Mouse (Mus musculus) frontal cortex, adult (tissue): ENCODE results near the gene Kcnmb2.
A peak's percentile ranks its signal among the peaks of the same experiment; 100 is the strongest.

Source experiments
- ATAC-seq: cut with Nextera tagmentation; 2 replicates; pipeline ENCODE4 v1.9.2; 2017; ENCODE audit warnings: mild to moderate bottlenecking, moderate library complexity, mixed read lengths; ENCODE audit not compliant: low TSS enrichment

The Kcnmb2 gene

GRCm38 (mm10) chr3:32012205-32012931 is 110.1 kb downstream of the Kcnmb2 start:
- ATAC-seq, result 0 out of 2 replicates have a peak, but pooled peaks have one; percentile 27

- peak; percentile 80; the same call in 1 of the 2 replicates for ATAC-seq
These were observed 118.7 kb downstream of the Kcnmb2 start for GRCm38 (mm10) chr3:32020981-32021380.

GRCm38 (mm10) chr3:32029375-32030050 is 127.2 kb downstream of the Kcnmb2 start:
- no peak for ATAC-seq

- ATAC-seq, result no peak; the same call in 1 of the 2 replicates
These were observed 130.1 kb downstream of the Kcnmb2 start for GRCm38 (mm10) chr3:32032381-32032780.

- peak; percentile 95 for ATAC-seq
These were observed 141.5 kb downstream of the Kcnmb2 start for GRCm38 (mm10) chr3:32043814-32044213.

- no peak for ATAC-seq
These were observed 146.5 kb downstream of the Kcnmb2 start for GRCm38 (mm10) chr3:32048777-32049176.

- no peak for ATAC-seq
These were observed 150.3 kb downstream of the Kcnmb2 start for GRCm38 (mm10) chr3:32052596-32052995.

GRCm38 (mm10) chr3:32053610-32054241 is 151.4 kb downstream of the Kcnmb2 start:
- peak; percentile 62; the same call in 1 of the 2 replicates for ATAC-seq

GRCm38 (mm10) chr3:32059888-32060656 is 157.8 kb downstream of the Kcnmb2 start:
- peak; percentile 86 for ATAC-seq

- no peak for ATAC-seq
These were observed 160.4 kb downstream of the Kcnmb2 start for GRCm38 (mm10) chr3:32062685-32063084.

GRCm38 (mm10) chr3:32063312-32063711 is 161.0 kb downstream of the Kcnmb2 start:
- no peak for ATAC-seq

GRCm38 (mm10) chr3:32067004-32067935 is 165.0 kb downstream of the Kcnmb2 start:
- peak; percentile 77 for ATAC-seq

- peak; percentile 41; the same call in 1 of the 2 replicates for ATAC-seq
These were observed 171.6 kb downstream of the Kcnmb2 start for GRCm38 (mm10) chr3:32073881-32074280.

GRCm38 (mm10) chr3:32088762-32089161 is 186.5 kb downstream of the Kcnmb2 start:
- no peak for ATAC-seq

- no peak for ATAC-seq
These were observed 199.1 kb downstream of the Kcnmb2 start for GRCm38 (mm10) chr3:32101391-32101790.

GRCm38 (mm10) chr3:32119851-32120250 is 217.5 kb downstream of the Kcnmb2 start:
- no peak for ATAC-seq

GRCm38 (mm10) chr3:32121731-32122130 is 219.4 kb downstream of the Kcnmb2 start:
- ATAC-seq, result no peak

GRCm38 (mm10) chr3:32125431-32125830 is 223.1 kb downstream of the Kcnmb2 start:
- no peak for ATAC-seq

- no peak for ATAC-seq
These were observed 226.1 kb downstream of the Kcnmb2 start for GRCm38 (mm10) chr3:32128391-32128790.

GRCm38 (mm10) chr3:32130696-32131095 is 228.4 kb downstream of the Kcnmb2 start:
- no peak for ATAC-seq
